Mouse (Mus musculus): ENCODE results near the gene Zbtb16.
A peak's percentile ranks its signal among the peaks of the same experiment; 100 is the strongest.

Zbtb16 gene

GRCm38 (mm10) chr9:48670156-48670555, 165.9 kb downstream of the Zbtb16 start:
- DNase-seq (ENCODE audit: low read depth), result no peak

- DNase-seq (ENCODE audit: low read depth), result no peak
Measured at GRCm38 (mm10) chr9:48669672-48670071, 166.3 kb downstream of the Zbtb16 start.

- no peak for DNase-seq (ENCODE audit: low read depth)
Measured at GRCm38 (mm10) chr9:48666702-48667101, 169.3 kb downstream of the Zbtb16 start.

GRCm38 (mm10) chr9:48663052-48663433, 173.0 kb downstream of the Zbtb16 start:
- DNase-seq (ENCODE audit: low read depth), result no peak

GRCm38 (mm10) chr9:48662361-48663051, 173.5 kb downstream of the Zbtb16 start:
- no peak for DNase-seq (ENCODE audit: low read depth)

- DNase-seq (ENCODE audit: low read depth), result no peak
Measured at GRCm38 (mm10) chr9:48661225-48662023, 174.6 kb downstream of the Zbtb16 start.

- DNase-seq (ENCODE audit: low read depth), result no peak
Measured at GRCm38 (mm10) chr9:48655525-48656169, 180.4 kb downstream of the Zbtb16 start.

GRCm38 (mm10) chr9:48654730-48655129, 181.3 kb downstream of the Zbtb16 start:
- no peak for DNase-seq (ENCODE audit: low read depth)

GRCm38 (mm10) chr9:48653399-48654070, 182.5 kb downstream of the Zbtb16 start:
- DNase-seq (ENCODE audit: low read depth), result no peak

- DNase-seq (ENCODE audit: low read depth), result no peak
Measured at GRCm38 (mm10) chr9:48652026-48652425, 184.0 kb downstream of the Zbtb16 start.

- DNase-seq (ENCODE audit: low read depth), result no peak
Measured at GRCm38 (mm10) chr9:48650846-48651245, 185.2 kb downstream of the Zbtb16 start.

GRCm38 (mm10) chr9:48649851-48650685, 186.0 kb downstream of the Zbtb16 start:
- no peak for DNase-seq (ENCODE audit: low read depth)

- DNase-seq (ENCODE audit: low read depth), result no peak
Measured at GRCm38 (mm10) chr9:48649098-48649766, 186.8 kb downstream of the Zbtb16 start.

- DNase-seq (ENCODE audit: low read depth), result no peak
Measured at GRCm38 (mm10) chr9:48648285-48649097, 187.5 kb downstream of the Zbtb16 start.

- no peak for DNase-seq (ENCODE audit: low read depth)
Measured at GRCm38 (mm10) chr9:48647648-48648284, 188.3 kb downstream of the Zbtb16 start.

- no peak for DNase-seq (ENCODE audit: low read depth)
Measured at GRCm38 (mm10) chr9:48646781-48647647, 189.0 kb downstream of the Zbtb16 start.

GRCm38 (mm10) chr9:48646251-48646650, 189.8 kb downstream of the Zbtb16 start:
- peak; percentile 76 for DNase-seq (ENCODE audit: low read depth)

- DNase-seq (ENCODE audit: low read depth), result no peak
Measured at GRCm38 (mm10) chr9:48645648-48646126, 190.3 kb downstream of the Zbtb16 start.
